Mouse (Mus musculus): ENCODE measurements at regions not wholly inside any gene's neighbourhood (a gene's known extent, or its start where the extent isn't known, plus 50 kb on each side); places are given as distances from the start of the nearest gene placed in this dataset.
A peak's percentile ranks its signal among the peaks of the same experiment; 100 is the strongest.

- Histone ChIP-seq H3K9me3 (ENCODE audit: low read length) (no peaks in the 10 kb centered on the region), H3K4me3 (ENCODE audit: low read depth, low read length) (no peak overlapping the region), H3K27ac (ENCODE audit: low read depth) (no peak overlapping the region), H3K9ac (replicated peaks) (no peak overlapping the region), H3K4me2 (ENCODE audit: low read depth, low read length) (no peak overlapping the region), H3K4me1 (ENCODE audit: insufficient read depth) (no peaks in the 10 kb centered on the region), H3K36me3 (replicated peaks; ENCODE audit: insufficient read depth, low read length) (no peaks in the 10 kb centered on the region), H3K27me3 (ENCODE audit: insufficient read depth, low read length) (no peaks in the 10 kb centered on the region)
- ATAC-seq (no peak), DNase-seq (no peak)
- no peak for TF ChIP-seq CTCF (IDR thresholded peaks at IDR 0.05; ENCODE audit: low read depth)
- TF ChIP-seq EP300 (IDR thresholded peaks at IDR 0.05; ENCODE audit: low read depth): no peak
- WGBS (ENCODE audit: insufficient replicate concordance): 80% methylated on average over 11 of the region's 11 CpGs
Observed at GRCm38 (mm10) chr14:104821903-104822573, 299.6 kb upstream of the Rnf219 start.

- Histone ChIP-seq H3K27me3 (ENCODE audit: insufficient read depth, low read length) (no peaks in the 10 kb centered on the region), H3K9me3 (ENCODE audit: low read length) (no peaks in the 10 kb centered on the region), H3K4me3 (ENCODE audit: low read depth, low read length) (no peak overlapping the region), H3K27ac (ENCODE audit: low read depth) (no peak overlapping the region), H3K4me2 (ENCODE audit: low read depth, low read length) (no peak overlapping the region), H3K9ac (replicated peaks) (no peak overlapping the region), H3K4me1 (ENCODE audit: insufficient read depth) (no peaks in the 10 kb centered on the region), H3K36me3 (replicated peaks; ENCODE audit: insufficient read depth, low read length) (no peaks in the 10 kb centered on the region)
- DNase-seq (no peak), ATAC-seq (no peak)
- TF ChIP-seq CTCF (IDR thresholded peaks at IDR 0.05; ENCODE audit: low read depth): no peak
- TF ChIP-seq EP300 (IDR thresholded peaks at IDR 0.05; ENCODE audit: low read depth): no peak
- WGBS (ENCODE audit: insufficient replicate concordance): 77% methylated on average over 4 of the region's 4 CpGs
Observed at GRCm38 (mm10) chr14:104819106-104819505, 296.7 kb upstream of the Rnf219 start.

GRCm38 (mm10) chr14:104813977-104814584 lies 291.6 kb upstream of the Rnf219 start:
- Histone ChIP-seq H3K9ac (replicated peaks) (no peak overlapping the region), H3K27me3 (ENCODE audit: insufficient read depth, low read length) (no peaks in the 10 kb centered on the region), H3K9me3 (ENCODE audit: low read length) (no peaks in the 10 kb centered on the region), H3K4me2 (ENCODE audit: low read depth, low read length) (no peak overlapping the region), H3K27ac (ENCODE audit: low read depth) (no peak overlapping the region), H3K36me3 (replicated peaks; ENCODE audit: insufficient read depth, low read length) (no peaks in the 10 kb centered on the region), H3K4me1 (ENCODE audit: insufficient read depth) (no peaks in the 10 kb centered on the region), H3K4me3 (ENCODE audit: low read depth, low read length) (no peak overlapping the region)
- ATAC-seq: no peak
- 32% methylated on average over 10 of the region's 10 CpGs for WGBS (ENCODE audit: insufficient replicate concordance)
- peak; percentile 67 for DNase-seq
- TF ChIP-seq CTCF (IDR thresholded peaks at IDR 0.05; ENCODE audit: low read depth) (peak; percentile 80), EP300 (IDR thresholded peaks at IDR 0.05; ENCODE audit: low read depth) (no peak)

GRCm38 (mm10) chr14:104812006-104812405 lies 289.6 kb upstream of the Rnf219 start:
- 72% methylated on average over 4 of the region's 4 CpGs for WGBS (ENCODE audit: insufficient replicate concordance)
- H3K27me3 ChIP-seq (ENCODE audit: insufficient read depth, low read length): no peaks in the 10 kb centered on the region
- H3K4me2 ChIP-seq (ENCODE audit: low read depth, low read length): no peak overlapping the region
- no peak overlapping the region for H3K27ac ChIP-seq (ENCODE audit: low read depth)
- H3K9me3 ChIP-seq (ENCODE audit: low read length): no peaks in the 10 kb centered on the region
- no peaks in the 10 kb centered on the region for H3K4me1 ChIP-seq (ENCODE audit: insufficient read depth)
- ATAC-seq: no peak
- no peak overlapping the region for H3K4me3 ChIP-seq (ENCODE audit: low read depth, low read length)
- no peak for TF ChIP-seq EP300 (IDR thresholded peaks at IDR 0.05; ENCODE audit: low read depth)
- TF ChIP-seq CTCF (IDR thresholded peaks at IDR 0.05; ENCODE audit: low read depth): no peak
- H3K36me3 ChIP-seq (replicated peaks; ENCODE audit: insufficient read depth, low read length): no peaks in the 10 kb centered on the region
- H3K9ac ChIP-seq (replicated peaks): no peak overlapping the region
- DNase-seq: no peak

- no peaks in the 10 kb centered on the region for H3K4me1 ChIP-seq (ENCODE audit: insufficient read depth)
- H3K36me3 ChIP-seq (replicated peaks; ENCODE audit: insufficient read depth, low read length): no peaks in the 10 kb centered on the region
- TF ChIP-seq CTCF (IDR thresholded peaks at IDR 0.05; ENCODE audit: low read depth) (no peak), EP300 (IDR thresholded peaks at IDR 0.05; ENCODE audit: low read depth) (no peak)
- WGBS (ENCODE audit: insufficient replicate concordance): 76% methylated on average over 10 of the region's 10 CpGs
- H3K9ac ChIP-seq (replicated peaks): no peak overlapping the region
- no peak overlapping the region for H3K27ac ChIP-seq (ENCODE audit: low read depth)
- ATAC-seq (no peak), DNase-seq (no peak)
- no peaks in the 10 kb centered on the region for H3K9me3 ChIP-seq (ENCODE audit: low read length)
- H3K27me3 ChIP-seq (ENCODE audit: insufficient read depth, low read length): no peaks in the 10 kb centered on the region
- H3K4me2 ChIP-seq (ENCODE audit: low read depth, low read length): no peak overlapping the region
- no peak overlapping the region for H3K4me3 ChIP-seq (ENCODE audit: low read depth, low read length)
Observed at GRCm38 (mm10) chr14:104805332-104805731, 282.9 kb upstream of the Rnf219 start.

GRCm38 (mm10) chr14:104796348-104796965 lies 274.0 kb upstream of the Rnf219 start:
- 77% methylated on average over 17 of the region's 17 CpGs for WGBS (ENCODE audit: insufficient replicate concordance)
- DNase-seq: no peak
- TF ChIP-seq CTCF (IDR thresholded peaks at IDR 0.05; ENCODE audit: low read depth): no peak
- TF ChIP-seq EP300 (IDR thresholded peaks at IDR 0.05; ENCODE audit: low read depth): no peak
- Histone ChIP-seq H3K9ac (replicated peaks) (no peak overlapping the region), H3K9me3 (ENCODE audit: low read length) (no peaks in the 10 kb centered on the region), H3K27me3 (ENCODE audit: insufficient read depth, low read length) (no peaks in the 10 kb centered on the region), H3K4me2 (ENCODE audit: low read depth, low read length) (no peak overlapping the region), H3K27ac (ENCODE audit: low read depth) (no peak overlapping the region), H3K4me1 (ENCODE audit: insufficient read depth) (no peaks in the 10 kb centered on the region), H3K36me3 (replicated peaks; ENCODE audit: insufficient read depth, low read length) (no peaks in the 10 kb centered on the region), H3K4me3 (ENCODE audit: low read depth, low read length) (no peak overlapping the region)
- no peak for ATAC-seq
